Mouse (Mus musculus): ENCODE measurements around the gene Tsks.

- no peak for TF ChIP-seq CTCF (IDR thresholded peaks at IDR 0.05; ENCODE audit: extremely low read depth, insufficient read length, insufficient replicate concordance, low read depth, low read length)
- no peak for TF ChIP-seq POLR2A (IDR thresholded peaks at IDR 0.05; ENCODE audit: low read depth, low read length)
Observed at GRCm38 (mm10) chr7:44984833-44985164, 41.8 kb downstream of the Tsks start.
